Mouse (Mus musculus): Measurements from ENCODE around the gene Myo10. TPM values are rescaled to one million over a fixed set of nuclear protein-coding genes. Genes with fewer than 3 reads are reported as not detected.

Myo10 gene
- polyA plus RNA-seq, 1 experiment = 20.8 TPM

DNA sequence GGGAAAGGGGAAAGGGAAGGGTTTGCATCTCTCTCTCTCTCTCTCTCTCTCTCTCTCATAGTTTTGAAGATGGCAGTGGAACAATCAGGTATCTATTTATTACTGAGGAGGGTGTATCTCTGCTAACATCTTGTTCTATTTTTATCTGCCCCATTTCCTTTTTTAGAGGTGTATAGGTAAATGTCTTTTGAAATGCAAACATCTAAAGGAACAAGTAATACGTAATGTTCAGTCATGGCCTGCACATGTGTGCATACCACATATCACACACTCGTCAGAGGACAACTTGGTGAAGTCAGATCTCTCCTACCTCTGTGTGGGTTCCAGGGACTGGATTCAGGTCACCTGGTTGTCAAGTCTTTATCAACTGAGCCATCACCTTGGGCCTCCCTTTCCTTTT lies 194.9 kb downstream of the Myo10 start:
- TF ChIP-seq CTCF (IDR thresholded peaks at IDR 0.05; ENCODE audit: extremely low read depth, insufficient read length, insufficient replicate concordance, low read depth, low read length) (no peak), POLR2A (IDR thresholded peaks at IDR 0.05; ENCODE audit: low read depth, low read length) (no peak)
- no peaks in the 10 kb centered on the region; the same call in 1 of the 2 replicates for H3K4me1 ChIP-seq (ENCODE audit: control insufficient read depth, insufficient read depth, insufficient read length, low read length)
- WGBS = 87% methylated on average over 2 of the region's 2 CpGs
- no peak overlapping the region for H3K27ac ChIP-seq (ENCODE audit: insufficient read depth, low read depth, low read length)
- H3K27me3 ChIP-seq (ENCODE audit: control insufficient read depth, insufficient read depth, low read length) = no peaks in the 10 kb centered on the region
- peaks cover 10% of the 10 kb centered on the region for H3K36me3 ChIP-seq (ENCODE audit: control insufficient read depth, insufficient read depth, low read length)
- H3K4me3 ChIP-seq (ENCODE audit: low read depth, low read length) = no peak overlapping the region

- TF ChIP-seq POLR2A (IDR thresholded peaks at IDR 0.05; ENCODE audit: low read depth, low read length) (no peak), CTCF (IDR thresholded peaks at IDR 0.05; ENCODE audit: extremely low read depth, insufficient read length, insufficient replicate concordance, low read depth, low read length) (no peak)
- Histone ChIP-seq H3K27ac (ENCODE audit: insufficient read depth, low read depth, low read length) (no peak overlapping the region), H3K4me1 (ENCODE audit: control insufficient read depth, insufficient read depth, insufficient read length, low read length) (no peaks in the 10 kb centered on the region), H3K27me3 (ENCODE audit: control insufficient read depth, insufficient read depth, low read length) (no peaks in the 10 kb centered on the region), H3K4me3 (ENCODE audit: low read depth, low read length) (no peak overlapping the region), H3K36me3 (ENCODE audit: control insufficient read depth, insufficient read depth, low read length) (no peaks in the 10 kb centered on the region)
Observed at GRCm38 (mm10) chr15:25821981-25822380, 199.7 kb downstream of the Myo10 start.

DNA sequence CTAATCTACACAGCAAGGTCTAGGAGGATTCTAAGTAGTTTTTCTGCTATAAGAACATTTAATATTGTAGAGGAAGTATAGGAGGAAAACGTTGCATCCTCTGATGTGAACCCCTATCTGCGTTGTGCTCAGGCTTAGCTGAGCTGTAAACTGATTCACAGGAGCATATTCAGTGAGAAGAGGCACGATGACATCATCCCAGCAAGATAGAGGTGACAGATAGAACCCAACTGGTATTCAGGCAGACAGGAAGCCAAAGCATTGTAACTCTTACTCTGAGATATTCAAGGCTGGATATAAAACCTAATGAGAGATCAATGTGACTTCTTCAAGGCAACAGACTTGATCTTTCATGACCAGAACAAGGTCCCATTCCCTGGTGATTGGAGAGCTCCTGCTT lies 200.3 kb downstream of the Myo10 start:
- WGBS = 49% methylated on average over 3 of the region's 3 CpGs
- Histone ChIP-seq H3K36me3 (ENCODE audit: control insufficient read depth, insufficient read depth, low read length) (no peaks in the 10 kb centered on the region), H3K27me3 (ENCODE audit: control insufficient read depth, insufficient read depth, low read length) (no peaks in the 10 kb centered on the region), H3K27ac (ENCODE audit: insufficient read depth, low read depth, low read length) (no peak overlapping the region), H3K4me3 (ENCODE audit: low read depth, low read length) (no peak overlapping the region), H3K4me1 (ENCODE audit: control insufficient read depth, insufficient read depth, insufficient read length, low read length) (no peaks in the 10 kb centered on the region)
- TF ChIP-seq CTCF (IDR thresholded peaks at IDR 0.05; ENCODE audit: extremely low read depth, insufficient read length, insufficient replicate concordance, low read depth, low read length) (no peak), POLR2A (IDR thresholded peaks at IDR 0.05; ENCODE audit: low read depth, low read length) (no peak)

DNA sequence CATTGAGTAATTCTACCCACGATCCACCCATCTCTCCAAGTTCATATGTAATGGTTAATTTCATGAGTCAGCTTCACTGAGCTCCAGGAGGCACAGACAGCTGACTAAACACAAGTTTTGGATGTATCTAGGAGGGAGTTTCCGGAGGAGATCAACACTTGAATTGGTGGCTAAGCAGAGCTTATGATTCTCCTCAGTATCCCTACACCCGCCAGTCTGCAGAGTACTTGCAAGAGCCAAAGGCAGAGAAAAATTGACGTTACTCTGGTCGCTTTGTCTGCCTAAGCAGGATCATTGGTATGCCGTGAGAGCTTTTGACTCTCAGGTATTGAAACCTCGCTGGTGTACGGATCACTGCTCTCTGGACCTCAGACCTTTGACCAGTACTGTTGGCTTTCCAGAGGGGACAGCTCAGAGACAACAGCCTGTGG lies 204.2 kb downstream of the Myo10 start:
- H3K27ac ChIP-seq (ENCODE audit: insufficient read depth, low read depth, low read length) = no peak overlapping the region
- 70% methylated on average over 8 of the region's 8 CpGs for WGBS
- TF ChIP-seq POLR2A (IDR thresholded peaks at IDR 0.05; ENCODE audit: low read depth, low read length) (no peak), CTCF (IDR thresholded peaks at IDR 0.05; ENCODE audit: extremely low read depth, insufficient read length, insufficient replicate concordance, low read depth, low read length) (no peak)
- no peaks in the 10 kb centered on the region for H3K36me3 ChIP-seq (ENCODE audit: control insufficient read depth, insufficient read depth, low read length)
- H3K4me3 ChIP-seq (ENCODE audit: low read depth, low read length) = no peak overlapping the region
- H3K27me3 ChIP-seq (ENCODE audit: control insufficient read depth, insufficient read depth, low read length) = no peaks in the 10 kb centered on the region
- H3K4me1 ChIP-seq (ENCODE audit: control insufficient read depth, insufficient read depth, insufficient read length, low read length) = peaks cover 3% of the 10 kb centered on the region; the same call in 1 of the 2 replicates

- H3K4me3 ChIP-seq (ENCODE audit: low read depth, low read length) = no peak overlapping the region
- peak overlapping the region; percentile 68 for H3K27ac ChIP-seq (ENCODE audit: insufficient read depth, low read depth, low read length)
- no peaks in the 10 kb centered on the region for H3K36me3 ChIP-seq (ENCODE audit: control insufficient read depth, insufficient read depth, low read length)
- no peaks in the 10 kb centered on the region for H3K27me3 ChIP-seq (ENCODE audit: control insufficient read depth, insufficient read depth, low read length)
- WGBS = 68% methylated on average over 10 of the region's 10 CpGs
- peaks cover 3% of the 10 kb centered on the region; the same call in 1 of the 2 replicates for H3K4me1 ChIP-seq (ENCODE audit: control insufficient read depth, insufficient read depth, insufficient read length, low read length)
- no peak for TF ChIP-seq CTCF (IDR thresholded peaks at IDR 0.05; ENCODE audit: extremely low read depth, insufficient read length, insufficient replicate concordance, low read depth, low read length)
- TF ChIP-seq POLR2A (IDR thresholded peaks at IDR 0.05; ENCODE audit: low read depth, low read length) = no peak
Observed at GRCm38 (mm10) chr15:25828464-25828863, 206.1 kb downstream of the Myo10 start.

- Histone ChIP-seq H3K4me1 (ENCODE audit: control insufficient read depth, insufficient read depth, insufficient read length, low read length) (peaks cover 3% of the 10 kb centered on the region; the same call in 1 of the 2 replicates), H3K4me3 (ENCODE audit: low read depth, low read length) (no peak overlapping the region), H3K27ac (ENCODE audit: insufficient read depth, low read depth, low read length) (peak overlapping the region; percentile 27), H3K36me3 (ENCODE audit: control insufficient read depth, insufficient read depth, low read length) (no peaks in the 10 kb centered on the region), H3K27me3 (ENCODE audit: control insufficient read depth, insufficient read depth, low read length) (no peaks in the 10 kb centered on the region)
- TF ChIP-seq CTCF (IDR thresholded peaks at IDR 0.05; ENCODE audit: extremely low read depth, insufficient read length, insufficient replicate concordance, low read depth, low read length) = no peak
- no peak for TF ChIP-seq POLR2A (IDR thresholded peaks at IDR 0.05; ENCODE audit: low read depth, low read length)
- 66% methylated on average over 2 of the region's 2 CpGs for WGBS
Observed at GRCm38 (mm10) chr15:25830426-25830825, 208.1 kb downstream of the Myo10 start.

- no peaks in the 10 kb centered on the region for H3K4me1 ChIP-seq (ENCODE audit: control insufficient read depth, insufficient read depth, insufficient read length, low read length)
- H3K4me3 ChIP-seq (ENCODE audit: low read depth, low read length) = no peak overlapping the region
- 89% methylated on average over 2 of the region's 2 CpGs for WGBS
- TF ChIP-seq POLR2A (IDR thresholded peaks at IDR 0.05; ENCODE audit: low read depth, low read length) (no peak), CTCF (IDR thresholded peaks at IDR 0.05; ENCODE audit: extremely low read depth, insufficient read length, insufficient replicate concordance, low read depth, low read length) (no peak)
- H3K27me3 ChIP-seq (ENCODE audit: control insufficient read depth, insufficient read depth, low read length) = no peaks in the 10 kb centered on the region; the same call in 1 of the 2 replicates
- no peaks in the 10 kb centered on the region for H3K36me3 ChIP-seq (ENCODE audit: control insufficient read depth, insufficient read depth, low read length)
- no peak overlapping the region for H3K27ac ChIP-seq (ENCODE audit: insufficient read depth, low read depth, low read length)
Observed at GRCm38 (mm10) chr15:25834282-25834681, 212.0 kb downstream of the Myo10 start.

All from small intestine, adult 2 months (tissue).